Mouse (Mus musculus): ENCODE results near the gene Copa. TPM values are rescaled to one million over a fixed set of nuclear protein-coding genes. Genes with fewer than 3 reads are reported as not detected.

Copa gene
- total and polyA plus RNA-seq, 3 experiments, result 81.2 to 118 (median 92.3) TPM

- Histone ChIP-seq H3K79me2 (ENCODE audit: control insufficient read depth, insufficient read depth, low read length, poor library complexity) (peaks cover 5% of the 10 kb centered on the region), H3K36me3 (ENCODE audit: control insufficient read depth in 1 of 2, insufficient read depth in 2 of 2, low read length in 2 of 2) (peaks cover 2 to 7% of the 10 kb centered on the region in 2 experiments), H3K4me3 (ENCODE audit: control insufficient read depth in 1 of 2, insufficient read depth in 1 of 2, low read depth in 2 of 2, low read length in 2 of 2) (no peak overlapping the region), H3K9ac (ENCODE audit: control insufficient read depth, low read depth, low read length, poor library complexity, severe bottlenecking) (no peak overlapping the region), H3K9me3 (replicated peaks; ENCODE audit: insufficient read depth, low read length) (no peaks in the 10 kb centered on the region), H3K4me1 (ENCODE audit: control insufficient read depth in 1 of 2, insufficient read depth in 2 of 2, low read length in 2 of 2) (peaks cover 2 to 5% of the 10 kb centered on the region in 2 experiments), H3K27me3 (ENCODE audit: control insufficient read depth in 1 of 2, insufficient read depth in 2 of 2, low read length in 2 of 2) (no peaks in the 10 kb centered on the region), H3K27ac (ENCODE audit: control insufficient read depth, low read depth, low read length) (no peak overlapping the region)
- no peak for TF ChIP-seq TBP (IDR thresholded peaks at IDR 0.05; ENCODE audit: low read depth, low read length)
- TF ChIP-seq MXI1 (IDR thresholded peaks at IDR 0.05; ENCODE audit: low read depth, low read length), result no peak
- peak; percentile 41 for TF ChIP-seq SMC3 (IDR thresholded peaks at IDR 0.05; ENCODE audit: low read depth, low read length)
- TF ChIP-seq CTCF (IDR thresholded peaks at IDR 0.05 in 2 of 3, conservative IDR thresholded peaks at IDR 0.05 in 1 of 3; ENCODE audit: control insufficient read depth in 1 of 3, insufficient read depth in 1 of 3, low read depth in 2 of 3, low read length in 3 of 3, poor library complexity in 1 of 3, severe bottlenecking in 1 of 3), result peak; percentile 20 to 41 (median 41); a peak in 5 of 6 replicates
- no peak for DNase-seq (ENCODE audit: low read depth, low spot score)
These were observed 46.8 kb downstream of the Copa start for GRCm38 (mm10) chr1:172129108-172129507.

GRCm38 (mm10) chr1:172129780-172130179, 47.5 kb downstream of the Copa start:
- H3K36me3 ChIP-seq (ENCODE audit: control insufficient read depth in 1 of 2, insufficient read depth in 2 of 2, low read length in 2 of 2), result peaks cover 2 to 8% of the 10 kb centered on the region in 2 experiments
- no peak for TF ChIP-seq MAFK (IDR thresholded peaks at IDR 0.05; ENCODE audit: borderline replicate concordance, low read depth, low read length)
- no peak for TF ChIP-seq RCOR1 (IDR thresholded peaks at IDR 0.05; ENCODE audit: low read depth, low read length)
- no peak for TF ChIP-seq HCFC1 (IDR thresholded peaks at IDR 0.05; ENCODE audit: low read depth, low read length)
- TF ChIP-seq TCF12 (IDR thresholded peaks at IDR 0.05; ENCODE audit: low read depth, low read length), result no peak
- no peak for TF ChIP-seq ZMIZ1 (IDR thresholded peaks at IDR 0.05; ENCODE audit: low read depth, low read length)
- no peak for TF ChIP-seq USF1 (IDR thresholded peaks at IDR 0.05; ENCODE audit: low read depth, low read length)
- TF ChIP-seq MAZ (IDR thresholded peaks at IDR 0.05; ENCODE audit: low read depth, low read length), result no peak
- no peak for TF ChIP-seq POLR2AphosphoS2 (IDR thresholded peaks at IDR 0.05; ENCODE audit: low read length)
- TF ChIP-seq JUND (IDR thresholded peaks at IDR 0.05; ENCODE audit: low read depth, low read length), result no peak
- TF ChIP-seq EP300 (IDR thresholded peaks at IDR 0.05; ENCODE audit: low read depth in 1 of 2, low read length in 2 of 2), result no peak
- TF ChIP-seq ZNF384 (IDR thresholded peaks at IDR 0.05; ENCODE audit: low read depth, low read length), result no peak
- no peak for TF ChIP-seq USF2 (IDR thresholded peaks at IDR 0.05; ENCODE audit: borderline replicate concordance in 1 of 2, insufficient read depth in 1 of 2, low read depth in 1 of 2, low read length in 2 of 2)
- TF ChIP-seq KAT2A (conservative IDR thresholded peaks at IDR 0.05; ENCODE audit: low read depth, low read length), result no peak
- TF ChIP-seq MYC (IDR thresholded peaks at IDR 0.05; ENCODE audit: low read depth, low read length), result no peak
- no peak for TF ChIP-seq E2F4 (IDR thresholded peaks at IDR 0.05; ENCODE audit: borderline replicate concordance, low read depth, low read length)
- TF ChIP-seq ZC3H11A (IDR thresholded peaks at IDR 0.05; ENCODE audit: low read depth, low read length), result no peak
- no peak for TF ChIP-seq ETS1 (IDR thresholded peaks at IDR 0.05; ENCODE audit: low read depth, low read length)
- no peak for TF ChIP-seq TBP (IDR thresholded peaks at IDR 0.05; ENCODE audit: low read depth, low read length)
- H3K27me3 ChIP-seq (ENCODE audit: control insufficient read depth in 1 of 2, insufficient read depth in 2 of 2, low read length in 2 of 2), result no peaks in the 10 kb centered on the region
- no peak overlapping the region for H3K4me3 ChIP-seq (ENCODE audit: control insufficient read depth in 1 of 2, insufficient read depth in 1 of 2, low read depth in 2 of 2, low read length in 2 of 2)
- H3K9me3 ChIP-seq (replicated peaks; ENCODE audit: insufficient read depth, low read length), result no peaks in the 10 kb centered on the region
- peaks cover 2 to 5% of the 10 kb centered on the region in 2 experiments for H3K4me1 ChIP-seq (ENCODE audit: control insufficient read depth in 1 of 2, insufficient read depth in 2 of 2, low read length in 2 of 2)
- H3K79me2 ChIP-seq (ENCODE audit: control insufficient read depth, insufficient read depth, low read length, poor library complexity), result peaks cover 5% of the 10 kb centered on the region
- no peak overlapping the region for H3K27ac ChIP-seq (ENCODE audit: control insufficient read depth, low read depth, low read length)
- no peak overlapping the region for H3K9ac ChIP-seq (ENCODE audit: control insufficient read depth, low read depth, low read length, poor library complexity, severe bottlenecking)
- no peak for DNase-seq (ENCODE audit: low read depth, low spot score)
